Mouse (Mus musculus) testis, postnatal 10 days (tissue): ENCODE results near the gene Rhbg.

Experiments
- DNase-seq: peaks from one replicate; pipeline ENCODE4 v3.0.0; 2021; ENCODE audit warnings: low spot score

Gene Rhbg

DNA sequence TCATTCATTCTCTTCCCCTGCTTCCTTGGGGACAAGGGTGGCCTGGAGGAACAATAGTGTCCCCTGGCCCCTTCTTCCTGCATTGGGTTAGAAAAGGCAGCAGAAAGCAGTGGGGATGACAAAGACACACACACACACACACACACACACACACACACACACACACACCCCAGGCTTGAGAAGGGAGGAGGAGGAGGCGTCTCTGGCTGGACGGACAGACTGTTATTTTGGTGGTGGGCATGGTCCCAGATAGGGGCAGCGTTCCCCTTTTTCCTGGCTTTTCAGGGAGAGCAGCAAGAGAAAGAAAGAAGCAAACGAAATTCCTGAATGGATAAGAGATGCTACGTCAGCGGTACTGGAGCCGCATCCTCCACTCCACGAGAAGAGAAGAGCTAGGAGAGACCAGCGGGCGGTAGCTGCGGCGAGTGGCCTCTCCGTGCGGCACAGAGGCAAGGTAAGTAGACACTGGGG lies 47.6 kb downstream of the Rhbg start:
- DNase-seq: no peak

DNA sequence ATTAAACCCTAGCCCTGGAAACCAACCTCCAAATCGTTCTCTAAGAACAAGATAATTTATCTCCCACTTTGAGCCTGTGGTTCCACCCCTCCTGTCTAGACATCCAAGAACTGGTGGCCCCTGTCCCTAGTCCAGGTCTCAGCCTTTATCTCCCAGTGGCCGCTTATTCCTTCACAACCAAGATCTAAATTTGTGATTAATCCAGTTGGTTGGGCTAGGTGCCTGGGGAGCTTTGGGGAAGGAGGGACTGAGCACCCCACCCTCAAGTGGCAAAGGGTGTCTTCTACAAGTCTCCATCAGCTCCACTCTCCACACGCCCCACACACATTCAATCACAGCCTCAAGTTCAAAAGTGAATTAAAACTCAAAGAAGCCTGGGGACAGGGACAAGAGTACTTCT lies 48.0 kb downstream of the Rhbg start:
- no peak for DNase-seq

GRCm38 (mm10) chr3:88205563-88206491 lies 48.7 kb downstream of the Rhbg start:
- no peak for DNase-seq

DNA sequence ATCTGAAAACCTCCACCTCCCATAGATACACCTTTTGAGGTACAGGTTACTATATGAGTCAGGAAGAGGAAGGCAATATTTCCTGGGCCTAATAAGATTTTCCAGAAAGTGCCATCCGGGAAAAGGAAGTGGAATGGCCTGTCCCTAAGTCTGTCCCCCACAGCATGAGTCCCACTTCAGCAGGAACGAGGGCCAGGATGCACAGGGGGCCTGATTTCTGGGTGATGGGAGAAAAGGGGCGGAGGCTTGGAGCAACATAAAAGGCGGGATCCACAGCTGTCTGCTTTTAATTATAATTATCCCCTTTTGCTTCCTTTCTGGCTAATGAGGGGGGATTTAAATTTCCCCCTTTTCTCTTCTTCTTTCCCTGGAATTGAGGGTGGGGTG lies 49.3 kb downstream of the Rhbg start:
- DNase-seq: no peak

DNA sequence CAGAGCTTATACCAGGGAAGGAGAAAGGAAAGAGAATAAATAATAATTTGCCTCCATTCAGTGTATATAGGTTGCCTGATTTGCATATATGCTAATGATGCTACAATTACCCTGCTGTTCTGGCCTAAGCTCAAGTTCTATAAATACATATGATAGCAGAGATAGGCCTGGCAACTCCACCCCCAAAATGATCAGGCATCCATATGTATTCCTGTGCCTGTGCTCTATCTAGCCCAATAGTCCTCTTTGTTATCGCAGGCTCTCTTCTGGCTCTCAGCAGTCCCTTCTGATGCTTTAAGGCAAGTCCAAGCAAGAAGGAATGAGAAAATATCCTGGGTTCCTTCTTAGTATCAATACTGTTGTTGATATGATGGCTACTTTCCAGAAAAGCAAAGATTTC lies 49.8 kb downstream of the Rhbg start:
- DNase-seq: no peak

DNA sequence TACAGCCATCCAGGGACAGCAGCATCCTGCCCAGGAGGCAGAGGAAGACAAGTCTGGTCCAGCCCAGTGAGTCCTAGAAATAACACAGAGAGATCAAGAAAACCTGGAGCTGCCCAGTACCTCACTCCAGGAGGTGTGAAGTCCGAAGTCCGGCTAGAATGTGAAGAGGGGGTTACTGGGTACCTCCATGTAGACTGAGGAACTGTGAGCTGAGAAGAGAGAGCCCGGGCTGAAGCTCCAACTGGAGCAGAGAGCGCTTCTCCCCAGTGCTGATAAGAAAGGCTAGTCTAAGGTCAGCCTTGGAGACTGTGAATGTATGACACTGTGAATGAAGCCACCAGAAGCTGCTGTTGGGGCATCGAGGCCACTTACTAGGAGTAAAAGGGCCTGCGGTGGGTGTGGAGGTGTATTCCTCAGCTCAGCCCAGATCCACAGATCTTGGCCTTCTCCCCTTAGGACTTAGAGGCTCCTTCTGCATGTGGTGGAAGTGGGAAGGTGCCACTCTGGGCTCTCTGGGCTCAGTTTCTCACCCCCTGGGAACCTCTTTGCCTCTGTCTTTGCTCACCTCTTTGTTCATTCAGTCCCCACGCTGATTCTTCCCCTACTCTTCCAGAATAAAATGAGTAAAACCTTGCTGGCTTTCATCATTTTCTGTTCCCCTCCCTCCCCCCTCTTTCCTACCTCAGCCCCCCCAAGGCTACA lies 50.4 kb downstream of the Rhbg start:
- no peak for DNase-seq

DNA sequence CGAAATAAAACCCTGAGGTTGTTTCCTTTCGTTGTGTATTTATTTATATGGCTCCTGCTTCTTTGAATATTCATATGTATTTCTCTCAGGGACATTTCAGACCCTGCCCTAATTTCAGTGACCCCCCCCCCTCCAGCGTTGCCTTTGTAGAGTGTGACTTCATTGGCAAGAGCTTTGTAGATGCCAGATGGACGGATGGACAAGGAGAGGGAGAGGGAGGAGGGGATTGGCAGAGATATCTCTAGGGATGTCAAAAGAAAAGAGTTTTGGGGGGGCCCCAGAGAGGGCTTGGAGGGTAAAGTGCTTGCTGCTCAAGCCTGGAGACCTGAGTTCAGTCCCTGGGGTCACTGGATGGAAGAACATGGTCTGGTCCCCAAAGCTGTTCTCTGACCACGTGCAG lies 51.1 kb downstream of the Rhbg start:
- DNase-seq: no peak

DNA sequence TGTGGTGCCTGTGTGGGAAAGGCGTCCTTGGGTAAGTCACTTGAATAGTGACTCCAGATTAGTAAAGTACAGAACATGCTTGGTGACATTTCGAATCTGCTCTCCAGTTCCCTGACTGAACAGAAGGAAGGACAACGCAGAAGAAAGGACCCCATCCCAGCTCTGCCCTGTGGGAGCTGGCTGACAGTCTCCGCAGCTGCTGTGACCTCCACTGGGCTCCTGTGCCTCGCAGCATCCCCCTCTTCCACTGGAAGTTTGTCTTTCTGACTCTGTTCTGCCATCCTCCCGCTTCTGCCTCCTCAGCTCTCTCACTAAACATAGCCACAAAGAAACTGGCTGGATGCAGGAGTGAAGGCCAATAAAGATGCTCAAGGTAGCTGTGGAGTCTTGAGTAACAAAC lies 51.5 kb downstream of the Rhbg start:
- no peak for DNase-seq

DNA sequence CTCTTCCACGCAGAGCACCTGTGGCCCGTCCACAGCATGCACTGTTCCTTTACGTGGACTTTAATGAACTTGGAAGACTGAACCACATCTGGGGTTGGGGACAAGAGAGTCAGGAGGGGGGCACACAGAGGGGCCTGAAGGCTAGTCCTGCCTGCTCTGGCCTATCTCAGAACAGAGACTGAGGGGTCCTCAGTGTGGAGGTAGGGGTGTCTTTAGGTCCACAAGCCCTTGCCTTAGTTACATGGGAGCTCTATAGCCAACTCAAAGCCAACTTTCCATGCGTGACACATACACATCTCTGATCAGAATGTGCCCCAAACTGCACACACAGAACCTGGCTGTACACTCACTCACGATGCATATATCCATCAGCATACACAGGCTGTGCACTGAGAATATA lies 52.9 kb downstream of the Rhbg start:
- DNase-seq: no peak

DNA sequence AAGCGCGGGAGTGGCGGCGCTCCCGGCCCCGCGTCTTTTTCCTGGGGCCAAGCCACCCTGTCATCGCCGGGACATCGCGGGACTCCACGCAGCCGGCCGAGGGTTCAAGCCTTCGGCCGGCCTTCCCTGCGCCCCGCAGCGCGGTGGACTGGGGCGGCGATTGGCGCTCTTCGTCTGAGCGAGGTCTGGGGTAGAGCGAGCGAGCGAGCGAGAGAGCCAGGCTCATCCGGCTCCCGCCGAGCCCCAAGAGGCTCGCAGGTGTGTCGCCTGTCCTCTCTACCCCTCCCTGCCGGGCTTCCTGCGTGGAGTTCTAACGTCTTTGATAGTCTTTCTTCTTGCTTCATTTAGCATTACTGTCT lies 53.6 kb downstream of the Rhbg start:
- no peak for DNase-seq

GRCm38 (mm10) chr3:88200161-88200971 lies 54.1 kb downstream of the Rhbg start:
- DNase-seq: no peak

DNA sequence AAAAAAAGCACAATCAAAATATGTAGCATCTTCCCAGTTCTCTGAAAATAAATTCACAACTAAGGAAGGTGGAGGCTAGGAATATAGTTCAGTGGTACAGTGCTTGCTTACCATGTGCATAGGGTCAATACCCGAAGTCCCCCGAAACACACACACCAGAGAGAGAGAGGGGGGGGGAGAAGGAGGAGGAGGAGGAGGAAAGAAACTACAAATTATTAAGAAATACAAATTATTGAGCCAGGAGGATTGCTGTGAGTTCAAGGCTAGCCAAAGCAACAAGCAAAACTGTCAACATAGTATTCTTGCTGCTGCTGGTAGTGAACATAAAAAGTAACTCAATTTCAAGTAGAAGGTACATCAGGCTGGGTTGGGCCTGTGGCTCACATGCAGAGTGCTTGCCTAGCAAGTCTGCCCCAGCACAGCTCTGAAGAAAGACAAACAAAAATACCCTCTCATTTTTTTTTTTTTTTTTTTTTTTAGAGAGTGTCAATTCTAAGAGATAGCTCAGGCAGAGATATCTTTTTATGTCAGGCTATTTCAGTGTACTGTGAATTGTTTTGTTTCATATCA lies 54.9 kb downstream of the Rhbg start:
- DNase-seq: no peak

- no peak for DNase-seq
Observed at GRCm38 (mm10) chr3:88198505-88199020, 55.9 kb downstream of the Rhbg start.

DNA sequence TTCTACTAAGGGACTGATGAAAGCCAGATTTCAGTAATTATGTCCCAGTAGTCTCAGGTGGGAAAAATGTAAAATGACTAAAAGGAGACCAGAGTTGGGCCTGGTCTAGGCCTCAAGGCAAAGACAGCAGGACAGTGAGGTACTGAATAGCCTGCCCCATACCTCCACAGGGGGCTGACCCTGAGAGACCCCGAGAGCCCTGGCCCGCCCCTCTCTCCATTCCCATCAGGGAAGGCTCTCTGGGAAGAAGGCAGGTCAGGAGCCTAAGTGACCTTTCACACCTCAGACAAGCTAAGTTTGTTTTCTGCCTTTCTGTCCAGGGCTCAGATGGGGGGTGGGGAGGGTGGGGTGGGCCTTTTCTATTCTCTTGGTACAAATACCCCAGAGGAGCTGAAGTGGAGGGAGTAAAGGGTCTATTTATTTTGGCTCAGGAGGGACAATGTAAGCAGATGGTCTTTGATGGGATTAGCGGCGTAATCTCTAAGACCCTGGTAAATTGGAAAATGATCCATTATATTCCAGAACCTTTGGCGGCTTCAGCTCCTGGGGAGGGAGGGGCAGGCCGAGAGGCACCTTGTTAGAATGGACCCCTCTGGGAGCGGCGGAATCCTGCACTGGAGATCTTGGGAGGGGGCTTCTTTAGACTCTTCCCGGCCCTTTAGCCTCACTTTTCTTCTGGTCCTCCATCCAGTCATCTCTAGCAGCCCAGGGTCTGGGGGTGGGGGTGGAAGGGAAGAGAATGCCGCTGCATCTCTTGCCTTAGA lies 56.6 kb downstream of the Rhbg start:
- DNase-seq: no peak
